Mouse (Mus musculus) testis, adult 2 months (tissue): ENCODE data around the gene Nek9. TPM values are rescaled to one million over a fixed set of nuclear protein-coding genes. Genes with fewer than 3 reads are reported as not detected.

Experiments used
- H3K27ac ChIP-seq: fragments of 200-500 bp; 2 replicates; pipeline ENCODE4 v1.5.1; 2012; ENCODE audit warnings: low read depth, low read length; ENCODE audit not compliant: control insufficient read depth, insufficient read depth
- H3K27me3 ChIP-seq: fragments of 200-500 bp; 2 replicates; pipeline ENCODE4 v1.6.1; 2012; ENCODE audit warnings: mild to moderate bottlenecking, low read length, moderate library complexity; ENCODE audit not compliant: control insufficient read depth, insufficient read depth
- H3K36me3 ChIP-seq: fragments of 200-500 bp; 2 replicates; pipeline ENCODE4 v1.6.1; 2012; ENCODE audit warnings: mild to moderate bottlenecking, low read length; ENCODE audit not compliant: control insufficient read depth, insufficient read depth
- H3K4me1 ChIP-seq: fragments of 200-500 bp; 2 replicates; pipeline ENCODE4 v1.6.1; 2012; ENCODE audit warnings: low read length; ENCODE audit not compliant: control insufficient read depth, insufficient read depth
- H3K4me3 ChIP-seq: fragments of 200-500 bp; 2 replicates; pipeline ENCODE4 v1.5.1; 2012; ENCODE audit warnings: low read depth, mild to moderate bottlenecking, low read length, moderate library complexity, mixed read lengths; ENCODE audit not compliant: control insufficient read depth
- CTCF ChIP-seq: fragments of 200-500 bp; IDR thresholded peaks from 2 replicates; pipeline ENCODE4 v1.5.1; 2012; ENCODE audit warnings: low read depth, mild to moderate bottlenecking, inconsistent platforms, low read length, moderate library complexity; ENCODE audit not compliant: control insufficient read depth, insufficient read depth, insufficient replicate concordance
- POLR2A ChIP-seq: fragments of 200-500 bp; IDR thresholded peaks from 2 replicates; pipeline ENCODE4 v1.6.1; 2012; ENCODE audit warnings: low read depth, mild to moderate bottlenecking, inconsistent platforms, low read length, moderate library complexity; ENCODE audit not compliant: control insufficient read depth
- polyA plus RNA-seq: library from polyadenylated mRNA; depleted of rRNA; stranded (reverse); fragments of >200 nt; gene quantifications from 2 replicates; pipeline ENCODE4 v1.2.3, GENCODE M21; 2012

Nek9 gene
- polyA plus RNA-seq, 1 experiment: 20.3 TPM

GRCm38 (mm10) chr12:85298127-85298834 lies 40.9 kb downstream of the Nek9 start:
- Histone ChIP-seq H3K4me3 (no peak overlapping the region), H3K27ac (peak overlapping the region; percentile 66), H3K27me3 (no peaks in the 10 kb centered on the region), H3K36me3 (no peaks in the 10 kb centered on the region), H3K4me1 (no peaks in the 10 kb centered on the region; the same call in 1 of the 2 replicates)
- no peak for TF ChIP-seq CTCF
- TF ChIP-seq POLR2A: no peak

- H3K4me1 ChIP-seq: no peaks in the 10 kb centered on the region; the same call in 1 of the 2 replicates
- no peaks in the 10 kb centered on the region for H3K27me3 ChIP-seq
- peak overlapping the region; percentile 47 for H3K27ac ChIP-seq
- H3K4me3 ChIP-seq: no peak overlapping the region
- no peak for TF ChIP-seq POLR2A
- TF ChIP-seq CTCF: no peak
- H3K36me3 ChIP-seq: no peaks in the 10 kb centered on the region
Observed at GRCm38 (mm10) chr12:85297345-85297997, 41.7 kb downstream of the Nek9 start.

- H3K4me1 ChIP-seq: peaks cover 2% of the 10 kb centered on the region; the same call in 1 of the 2 replicates
- H3K4me3 ChIP-seq: no peak overlapping the region
- no peak for TF ChIP-seq CTCF
- H3K27ac ChIP-seq: no peak overlapping the region
- H3K27me3 ChIP-seq: no peaks in the 10 kb centered on the region
- no peaks in the 10 kb centered on the region for H3K36me3 ChIP-seq
Observed at GRCm38 (mm10) chr12:85296915-85297314, 42.2 kb downstream of the Nek9 start.

- peaks cover 2% of the 10 kb centered on the region for H3K36me3 ChIP-seq
- H3K27me3 ChIP-seq: no peaks in the 10 kb centered on the region
- no peak overlapping the region for H3K4me3 ChIP-seq
- TF ChIP-seq POLR2A (no peak), CTCF (no peak)
- H3K4me1 ChIP-seq: peaks cover 4% of the 10 kb centered on the region
- H3K27ac ChIP-seq: no peak overlapping the region
Observed at GRCm38 (mm10) chr12:85295506-85295905, 43.7 kb downstream of the Nek9 start.

GRCm38 (mm10) chr12:85292906-85293305 lies 46.3 kb downstream of the Nek9 start:
- TF ChIP-seq CTCF (no peak), POLR2A (no peak)
- Histone ChIP-seq H3K36me3 (peaks cover 2% of the 10 kb centered on the region), H3K4me1 (peaks cover 19% of the 10 kb centered on the region), H3K4me3 (peak overlapping the region; percentile 75; the same call in 1 of the 2 replicates), H3K27ac (no peak overlapping the region), H3K27me3 (no peaks in the 10 kb centered on the region)

- Histone ChIP-seq H3K4me1 (peaks cover 19% of the 10 kb centered on the region), H3K36me3 (peaks cover 2% of the 10 kb centered on the region), H3K27me3 (no peaks in the 10 kb centered on the region), H3K4me3 (peak overlapping the region; percentile 75), H3K27ac (no peak overlapping the region)
- no peak for TF ChIP-seq POLR2A
- no peak for TF ChIP-seq CTCF
Observed at GRCm38 (mm10) chr12:85292288-85292687, 46.9 kb downstream of the Nek9 start.

DNA sequence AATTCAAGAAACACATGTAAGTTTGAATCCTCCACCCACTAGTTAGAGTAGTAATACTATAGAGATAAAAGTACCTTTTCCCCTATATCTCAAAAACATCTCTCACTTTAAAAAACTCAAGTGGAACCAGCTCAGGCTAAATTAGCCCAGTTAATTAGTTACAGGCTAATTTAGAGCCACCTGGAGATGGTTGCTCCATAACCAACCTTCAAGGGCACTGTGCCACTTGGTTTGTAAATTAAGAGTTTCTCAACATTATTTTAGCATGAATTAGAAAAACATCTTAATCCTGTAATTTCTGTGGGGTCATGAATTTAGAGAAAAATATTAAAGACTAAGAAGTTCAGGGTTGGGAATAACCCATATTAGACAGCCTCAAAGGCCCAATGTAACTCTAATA lies 47.6 kb downstream of the Nek9 start:
- H3K27ac ChIP-seq: no peak overlapping the region
- peaks cover 19% of the 10 kb centered on the region for H3K4me1 ChIP-seq
- peaks cover 2% of the 10 kb centered on the region for H3K36me3 ChIP-seq
- H3K27me3 ChIP-seq: no peaks in the 10 kb centered on the region
- no peak for TF ChIP-seq POLR2A
- no peak for TF ChIP-seq CTCF
- H3K4me3 ChIP-seq: peak overlapping the region; percentile 78
